In genomic region chr7:83813993-83814392, GRCm38 (mm10) we compare ENCODE assay signal across 8 mouse cellular contexts. TPM values are rescaled to one million over a fixed set of nuclear protein-coding genes. Genes with fewer than 3 reads are reported as not detected.
DNase-seq lines count a peak whose midpoint lies in the region; ATAC-seq lines count a peak whose summit lies in the region.

No protein-coding gene starts in this region.

- H3K9me3 ChIP-seq in midbrain, embryonic 11.5 days (ENCODE audit: control insufficient read depth, low read length) = no peaks in the 10 kb centered on the region; the same call in 1 of the 2 replicates
- H3K9me3 ChIP-seq in midbrain, embryonic 16.5 days (replicated peaks; ENCODE audit: control insufficient read depth, low read length, poor library complexity, severe bottlenecking) = no peaks in the 10 kb centered on the region
- no peaks in the 10 kb centered on the region for H3K9me3 ChIP-seq in embryonic facial prominence, embryonic 11.5 days (replicated peaks; ENCODE audit: control insufficient read depth, low read length)
- H3K9me3 ChIP-seq in heart, embryonic 14.5 days (ENCODE audit: control insufficient read depth, low read length) = no peaks in the 10 kb centered on the region

- H3K27me3 ChIP-seq in midbrain, embryonic 11.5 days (ENCODE audit: control insufficient read depth, insufficient read depth, low read length) = no peaks in the 10 kb centered on the region
- no peaks in the 10 kb centered on the region for H3K27me3 ChIP-seq in midbrain, embryonic 16.5 days (ENCODE audit: control insufficient read depth, insufficient read depth, low read depth, low read length)
- no peaks in the 10 kb centered on the region for H3K27me3 ChIP-seq in embryonic facial prominence, embryonic 11.5 days (ENCODE audit: control insufficient read depth, insufficient read depth, low read length)
- no peaks in the 10 kb centered on the region for H3K27me3 ChIP-seq in heart, embryonic 14.5 days (ENCODE audit: control insufficient read depth, insufficient read depth, low read length)

- peak; percentile 93 for DNase-seq in midbrain, embryonic 11.5 days (ENCODE audit: low spot score, missing footprints)
- peak; percentile 95 for DNase-seq in embryonic facial prominence, embryonic 11.5 days (ENCODE audit: low spot score)
- DNase-seq in kidney, postnatal 10 days = peak; percentile 53
- DNase-seq in lung, postnatal 4 days = peak; percentile 55 to 71
- DNase-seq in thymus, postnatal 0 days (ENCODE audit: low spot score) = no peak
- no peak for DNase-seq in thymus, postnatal 36 days

- H3K4me3 ChIP-seq in midbrain, embryonic 11.5 days (ENCODE audit: low read depth, low read length) = no peak overlapping the region
- H3K4me3 ChIP-seq in midbrain, embryonic 16.5 days (ENCODE audit: low read depth, low read length) = no peak overlapping the region
- no peak overlapping the region for H3K4me3 ChIP-seq in embryonic facial prominence, embryonic 11.5 days (ENCODE audit: low read depth, low read length)
- H3K4me3 ChIP-seq in heart, embryonic 14.5 days (ENCODE audit: control insufficient read depth in 1 of 2, insufficient read depth in 1 of 2, low read depth in 1 of 2, low read length in 2 of 2) = no peak overlapping the region

- H3K9ac ChIP-seq in midbrain, embryonic 11.5 days (ENCODE audit: low read length) = peak overlapping the region; percentile 6; the same call in 1 of the 2 replicates
- H3K9ac ChIP-seq in midbrain, embryonic 16.5 days (ENCODE audit: low read depth, low read length) = no peak overlapping the region
- no peak overlapping the region for H3K9ac ChIP-seq in embryonic facial prominence, embryonic 11.5 days (replicated peaks; ENCODE audit: low read length)
- H3K9ac ChIP-seq in heart, embryonic 14.5 days (ENCODE audit: low read length) = peak overlapping the region; percentile 31; the same call in 1 of the 2 replicates

- peak; percentile 29 for ATAC-seq in midbrain, embryonic 11.5 days (ENCODE audit: low FRiP score)
- ATAC-seq in midbrain, embryonic 16.5 days = no peak
- peak; percentile 94 for ATAC-seq in embryonic facial prominence, embryonic 11.5 days (replicated peaks; ENCODE audit: insufficient number of reproducible peaks, low FRiP score, low TSS enrichment, low read depth)
- peak; percentile 52 for ATAC-seq in heart, embryonic 14.5 days (ENCODE audit: insufficient number of reproducible peaks, insufficient read depth, low FRiP score, low read depth)

- no peak overlapping the region for H3K4me2 ChIP-seq in midbrain, embryonic 11.5 days
- no peak overlapping the region for H3K4me2 ChIP-seq in midbrain, embryonic 16.5 days (ENCODE audit: low read length)
- H3K4me2 ChIP-seq in embryonic facial prominence, embryonic 11.5 days (ENCODE audit: low read depth, low read length) = no peak overlapping the region
- peak overlapping the region; percentile 24 for H3K4me2 ChIP-seq in heart, embryonic 14.5 days (ENCODE audit: low read length)

- peak overlapping the region; percentile 23; the same call in 1 of the 2 replicates for H3K27ac ChIP-seq in midbrain, embryonic 11.5 days (ENCODE audit: low read depth, low read length)
- no peak overlapping the region for H3K27ac ChIP-seq in midbrain, embryonic 16.5 days (ENCODE audit: low read length)
- H3K27ac ChIP-seq in embryonic facial prominence, embryonic 11.5 days (replicated peaks; ENCODE audit: low read depth, low read length) = peak overlapping the region; percentile 93
- peak overlapping the region; percentile 84 to 93 for H3K27ac ChIP-seq in heart, embryonic 14.5 days (replicated peaks in 1 of 2; ENCODE audit: control insufficient read depth in 1 of 2, insufficient read depth in 1 of 2, low read depth in 2 of 2, low read length in 2 of 2)

- no peaks in the 10 kb centered on the region for H3K36me3 ChIP-seq in midbrain, embryonic 11.5 days (ENCODE audit: control insufficient read depth, insufficient read depth, low read length)
- no peaks in the 10 kb centered on the region for H3K36me3 ChIP-seq in midbrain, embryonic 16.5 days (ENCODE audit: control insufficient read depth, insufficient read depth, low read length)
- no peaks in the 10 kb centered on the region for H3K36me3 ChIP-seq in embryonic facial prominence, embryonic 11.5 days (replicated peaks; ENCODE audit: control insufficient read depth, insufficient read depth, low read depth, low read length)
- no peaks in the 10 kb centered on the region for H3K36me3 ChIP-seq in heart, embryonic 14.5 days (ENCODE audit: control insufficient read depth, insufficient read depth, low read length)

- H3K4me1 ChIP-seq in midbrain, embryonic 11.5 days (ENCODE audit: control insufficient read depth, insufficient read depth, low read length) = peaks cover 18% of the 10 kb centered on the region
- peaks cover 13% of the 10 kb centered on the region for H3K4me1 ChIP-seq in midbrain, embryonic 16.5 days (ENCODE audit: control insufficient read depth, insufficient read depth, low read length)
- H3K4me1 ChIP-seq in embryonic facial prominence, embryonic 11.5 days (ENCODE audit: control insufficient read depth, insufficient read depth, low read length) = peaks cover 10% of the 10 kb centered on the region
- peaks cover 26 to 35% of the 10 kb centered on the region in 2 experiments for H3K4me1 ChIP-seq in heart, embryonic 14.5 days (ENCODE audit: control insufficient read depth in 2 of 2, insufficient read depth in 2 of 2, low read length in 2 of 2)

- 16% methylated on average over 4 of the region's 4 CpGs for WGBS in midbrain, embryonic 11.5 days
- WGBS in midbrain, embryonic 16.5 days = 7% methylated on average over 4 of the region's 4 CpGs
- WGBS in embryonic facial prominence, embryonic 11.5 days = 5% methylated on average over 4 of the region's 4 CpGs
- WGBS in heart, embryonic 14.5 days = 8% methylated on average over 4 of the region's 4 CpGs

RNA-seq across cellular contexts. Expression of gene Cfap161, which starts 19.3 kb away (rescaled TPM):
- polyA plus RNA-seq in midbrain, embryonic 11.5 days (2014; fragmentation: Nextera tagmentation; extraction: Ambion mirVana) = not detected in 2 replicates
- 1.8 and 2.3 TPM in 2 replicates for polyA plus RNA-seq in midbrain, embryonic 16.5 days (2015; fragmentation: Nextera tagmentation; extraction: Ambion mirVana)
- polyA plus RNA-seq in embryonic facial prominence, embryonic 11.5 days (2014; fragmentation: Nextera tagmentation; extraction: Ambion mirVana) = 0.41 TPM in 1 of 2 replicates, not detected in the other
- 3.3 TPM in 2 replicates for polyA plus RNA-seq in heart, embryonic 14.5 days (2014; fragmentation: Nextera tagmentation; extraction: Ambion mirVana)
- 0.40 and 0.44 TPM in 2 replicates for polyA plus RNA-seq in thymus, postnatal 0 days (2015; fragmentation: Nextera tagmentation; extraction: Ambion mirVana)

Comparison
In these comparisons a context has a peak if more than half of its experiments do, and no peak if none do; other contexts are left out.
1. H3K9ac ChIP-seq: peak in midbrain, embryonic 11.5 days (single experiment) and heart, embryonic 14.5 days (single experiment); none in midbrain, embryonic 16.5 days (single experiment) and embryonic facial prominence, embryonic 11.5 days (single experiment).
2. DNase-seq: peak in midbrain, embryonic 11.5 days (single experiment), embryonic facial prominence, embryonic 11.5 days (single experiment), kidney, postnatal 10 days (single experiment) and lung, postnatal 4 days (2 of 2); none in thymus, postnatal 0 days (single experiment) and thymus, postnatal 36 days (0 of 2).